ENCODE assay signal across 8 mouse cellular contexts in genomic region chr16:30539433-30539832, GRCm38 (mm10). TPM values are rescaled to one million over a fixed set of nuclear protein-coding genes. Genes with fewer than 3 reads are reported as not detected.
DNase-seq lines count a peak whose midpoint lies in the region; ATAC-seq and TF ChIP-seq lines count a peak whose summit lies in the region.

No protein-coding gene starts in this region.

- peak; percentile 10; the same call in 1 of the 2 replicates for ATAC-seq in kidney, embryonic 16.5 days (ENCODE audit: low FRiP score, low TSS enrichment)
- peak; percentile 55; the same call in 1 of the 2 replicates for ATAC-seq in forebrain, postnatal 0 days

- H3K4me1 ChIP-seq in kidney, embryonic 16.5 days (ENCODE audit: insufficient read depth, low read length) = 0 out of 2 replicates have a peak, but pooled peaks cover 3% of the 10 kb centered on the region
- no peaks in the 10 kb centered on the region for H3K4me1 ChIP-seq in forebrain, postnatal 0 days (ENCODE audit: insufficient read depth)

- TF ChIP-seq CTCF in forebrain, postnatal 0 days (IDR thresholded peaks at IDR 0.05; ENCODE audit: low read depth) = peak; percentile 79

- WGBS in kidney, embryonic 16.5 days = 25% methylated on average over 10 of the region's 10 CpGs
- 26% methylated on average over 10 of the region's 10 CpGs for WGBS in forebrain, postnatal 0 days

- H3K36me3 ChIP-seq in kidney, embryonic 16.5 days (ENCODE audit: insufficient read depth, low read length) = no peaks in the 10 kb centered on the region
- H3K36me3 ChIP-seq in forebrain, postnatal 0 days (ENCODE audit: insufficient read depth) = peaks cover 35% of the 10 kb centered on the region

- H3K27ac ChIP-seq in kidney, embryonic 16.5 days (ENCODE audit: low read length) = no peak overlapping the region
- no peak overlapping the region for H3K27ac ChIP-seq in forebrain, postnatal 0 days (ENCODE audit: low read depth, low read length)

- no peak overlapping the region for H3K9ac ChIP-seq in kidney, embryonic 16.5 days (replicated peaks; ENCODE audit: low read length)
- H3K9ac ChIP-seq in forebrain, postnatal 0 days = no peak overlapping the region

- no peak overlapping the region for H3K4me2 ChIP-seq in kidney, embryonic 16.5 days (replicated peaks; ENCODE audit: low read depth, low read length)
- no peak overlapping the region for H3K4me2 ChIP-seq in forebrain, postnatal 0 days (ENCODE audit: low read depth)

- H3K9me3 ChIP-seq in kidney, embryonic 16.5 days (ENCODE audit: low read length) = no peaks in the 10 kb centered on the region
- H3K9me3 ChIP-seq in forebrain, postnatal 0 days (ENCODE audit: low read length) = no peaks in the 10 kb centered on the region

- DNase-seq in kidney, adult 11 months = no peak
- peak; percentile 46 to 54 for DNase-seq in CD8-positive naive resting alpha-beta T cell, adult 2 months (ENCODE audit: low read depth in 2 of 2, low spot score in 2 of 2)
- peak; percentile 62 to 75 for DNase-seq in adrenal gland, postnatal 36 days
- DNase-seq in forebrain, postnatal 0 days = peak; percentile 60
- peak; percentile 71 to 76 for DNase-seq in kidney, postnatal 4 days
- DNase-seq in retina, embryonic 14.5 days (ENCODE audit: low spot score) = peak; percentile 81
- DNase-seq in yolk sac, embryonic 10.5 days (ENCODE audit: low spot score) = no peak

- no peaks in the 10 kb centered on the region for H3K27me3 ChIP-seq in kidney, embryonic 16.5 days (ENCODE audit: insufficient read depth, low read length)
- no peaks in the 10 kb centered on the region for H3K27me3 ChIP-seq in forebrain, postnatal 0 days (ENCODE audit: insufficient read depth, low read length)

- H3K4me3 ChIP-seq in kidney, embryonic 16.5 days (ENCODE audit: low read length) = no peak overlapping the region
- no peak overlapping the region for H3K4me3 ChIP-seq in forebrain, postnatal 0 days (ENCODE audit: low read depth, low read length)

RNA-seq across cellular contexts. Expression of gene Tmem44, which starts 11.2 kb away (rescaled TPM):
- 16.8 and 19.7 TPM in 2 replicates for polyA plus RNA-seq in kidney, embryonic 16.5 days (2015; fragmentation: Nextera tagmentation; extraction: Ambion mirVana)
- total RNA-seq in adrenal gland, postnatal 36 days (2021) = 1 to 10 TPM; 3.7 to 4.7 TPM
- total RNA-seq in forebrain, postnatal 0 days (2014; rRNA removed) = 107 and 113 TPM in 2 replicates
- polyA plus RNA-seq in forebrain, postnatal 0 days (2015; fragmentation: Nextera tagmentation; extraction: Ambion mirVana) = 66.1 and 66.6 TPM in 2 replicates

RNA-seq across cellular contexts. Expression of gene Lsg1, which starts 48.0 kb away (rescaled TPM):
- polyA plus RNA-seq in kidney, embryonic 16.5 days (2015; fragmentation: Nextera tagmentation; extraction: Ambion mirVana) = 62.2 and 69.0 TPM in 2 replicates
- total RNA-seq in adrenal gland, postnatal 36 days (2021) = 10 to 100 TPM; 36.7 to 37.2 TPM
- total RNA-seq in forebrain, postnatal 0 days (2014; rRNA removed) = 20.4 and 27.7 TPM in 2 replicates
- polyA plus RNA-seq in forebrain, postnatal 0 days (2015; fragmentation: Nextera tagmentation; extraction: Ambion mirVana) = 40.8 and 41.4 TPM in 2 replicates

Comparison
In these comparisons a context has a peak if more than half of its experiments do, and no peak if none do; other contexts are left out.
1. DNase-seq: peak in CD8-positive naive resting alpha-beta T cell, adult 2 months (2 of 2), adrenal gland, postnatal 36 days (2 of 2), forebrain, postnatal 0 days (single experiment), kidney, postnatal 4 days (2 of 2) and retina, embryonic 14.5 days (single experiment); none in kidney, adult 11 months (single experiment) and yolk sac, embryonic 10.5 days (single experiment).
2. RNA of gene Tmem44, which starts 11.2 kb away (total RNA-seq): 107 to 113 TPM in forebrain, postnatal 0 days; 3.7 to 4.7 TPM in adrenal gland, postnatal 36 days; every median in the first group is over 10 times any median in the second.